Mouse (Mus musculus) NIH3T3 (cell line): ENCODE measurements around the gene Eif4b.

Experiments
- DNase-seq: peaks from one replicate; pipeline ENCODE4 v3.0.0-alpha.2; 2012; ENCODE audit warnings: low read depth

The Eif4b gene

GRCm38 (mm10) chr15:102101672-102102541, 28.3 kb downstream of the Eif4b start:
- DNase-seq = peak; percentile 65

GRCm38 (mm10) chr15:102102548-102103121, 29.1 kb downstream of the Eif4b start:
- DNase-seq = peak; percentile 62

DNA sequence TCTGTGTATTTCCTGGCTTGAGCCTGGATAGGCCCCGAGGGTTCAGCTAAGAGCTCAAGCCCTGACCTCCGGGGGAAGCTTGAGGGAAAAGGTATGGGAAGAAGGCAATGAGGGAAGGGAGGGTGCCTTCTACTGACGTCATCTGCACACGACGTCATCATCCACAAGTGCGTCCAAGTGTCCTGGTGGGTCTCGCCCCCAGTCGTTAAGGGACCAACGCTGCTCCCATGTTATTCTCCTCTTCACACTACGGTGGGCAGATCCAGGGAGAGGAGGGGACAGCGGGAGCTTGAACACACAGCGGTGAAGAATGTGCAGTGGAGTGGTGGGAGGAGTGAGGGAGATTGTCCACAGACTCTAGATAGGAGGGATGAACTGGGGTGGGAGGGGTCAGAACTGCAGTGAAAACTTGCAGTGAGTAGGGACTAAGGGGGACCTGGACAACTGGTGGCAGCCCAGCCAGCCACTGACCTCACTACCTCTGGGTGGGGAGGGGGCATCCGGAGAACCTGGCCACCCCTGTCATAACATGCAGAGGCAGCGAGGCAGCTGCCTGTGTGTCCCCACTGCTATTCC, 29.9 kb downstream of the Eif4b start:
- DNase-seq = peak; percentile 63

GRCm38 (mm10) chr15:102103947-102104555, 30.5 kb downstream of the Eif4b start:
- DNase-seq = peak; percentile 72

DNA sequence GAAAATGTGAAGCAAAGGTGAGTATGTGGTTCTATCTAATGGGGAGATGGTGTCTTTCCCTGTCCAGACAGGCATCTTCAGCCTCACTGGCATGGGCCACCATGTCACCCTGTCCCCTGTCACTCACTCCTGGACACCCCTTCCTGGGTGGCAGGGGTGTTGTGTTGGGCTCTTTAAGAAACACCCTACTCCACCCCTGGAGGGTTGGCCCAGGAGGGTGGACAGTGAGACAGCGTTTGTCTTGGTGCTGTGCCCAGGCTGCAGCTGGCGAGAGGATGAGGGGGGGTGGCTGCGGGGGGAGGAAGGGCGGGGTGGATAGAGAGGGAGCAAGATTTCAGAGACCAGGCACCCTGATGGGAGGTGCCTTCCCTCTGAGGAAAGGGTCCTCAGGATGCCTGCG, 31.8 kb downstream of the Eif4b start:
- peak; percentile 93 for DNase-seq

- no peak for DNase-seq
These were observed 32.5 kb downstream of the Eif4b start for GRCm38 (mm10) chr15:102105764-102106730.

DNA sequence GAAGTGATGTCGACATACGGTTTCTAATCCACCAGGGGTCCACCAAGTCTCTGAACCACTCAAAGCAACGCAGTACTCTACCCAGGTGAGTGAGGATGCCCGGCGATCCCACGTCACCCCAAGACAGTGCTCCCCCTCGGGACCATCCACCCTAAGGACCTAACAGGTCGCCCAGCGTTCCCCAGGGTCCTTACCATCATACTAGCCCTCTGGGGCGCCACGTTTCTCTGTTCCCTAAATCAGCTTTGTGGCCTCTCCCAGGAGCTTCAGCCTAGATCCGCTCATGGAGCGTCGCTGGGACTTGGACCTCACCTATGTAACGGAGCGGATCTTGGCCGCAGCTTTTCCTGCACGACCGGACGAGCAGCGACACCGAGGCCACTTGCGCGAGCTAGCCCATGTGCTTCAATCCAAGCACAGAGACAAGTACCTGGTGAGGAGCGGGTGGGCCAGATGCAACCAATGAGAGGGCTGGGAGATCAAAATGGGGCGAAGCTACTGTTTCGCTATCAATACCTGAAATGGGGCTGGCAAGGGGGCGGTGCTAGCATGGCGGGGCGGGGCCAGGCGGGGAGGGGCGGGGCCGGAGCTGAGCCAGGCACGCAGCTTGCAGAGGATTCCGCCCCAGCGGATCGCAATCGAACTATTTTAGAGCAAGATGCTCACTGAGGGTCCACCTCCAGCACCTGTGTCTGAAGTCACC, 33.3 kb downstream of the Eif4b start:
- DNase-seq = no peak

GRCm38 (mm10) chr15:102107689-102108573, 34.4 kb downstream of the Eif4b start:
- peak; percentile 89 for DNase-seq

GRCm38 (mm10) chr15:102108651-102109525, 35.3 kb downstream of the Eif4b start:
- peak; percentile 87 for DNase-seq

- no peak for DNase-seq
These were observed 36.7 kb downstream of the Eif4b start for GRCm38 (mm10) chr15:102110271-102110670.

- no peak for DNase-seq
These were observed 37.3 kb downstream of the Eif4b start for GRCm38 (mm10) chr15:102110701-102111494.

GRCm38 (mm10) chr15:102111495-102111829, 37.9 kb downstream of the Eif4b start:
- no peak for DNase-seq

DNA sequence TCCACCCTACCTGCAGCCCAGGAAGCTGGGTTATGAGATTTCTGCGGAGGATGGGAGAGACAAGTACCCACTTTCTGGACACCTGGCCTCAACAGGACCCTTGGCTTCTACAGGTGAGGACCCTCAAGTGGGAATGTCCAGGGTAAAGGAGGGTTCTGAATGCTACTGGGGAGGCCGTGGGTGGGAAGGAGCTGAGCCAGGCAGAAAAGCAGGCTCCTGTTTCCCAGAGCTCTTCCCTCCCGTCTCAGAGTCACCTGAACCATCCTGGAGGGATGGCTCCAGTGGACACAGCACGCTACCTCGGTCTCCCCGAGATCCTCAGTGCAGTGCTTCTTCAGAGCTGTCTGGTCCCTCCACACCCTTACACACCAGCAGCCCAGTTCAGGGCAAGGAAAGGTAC, 38.6 kb downstream of the Eif4b start:
- no peak for DNase-seq

DNA sequence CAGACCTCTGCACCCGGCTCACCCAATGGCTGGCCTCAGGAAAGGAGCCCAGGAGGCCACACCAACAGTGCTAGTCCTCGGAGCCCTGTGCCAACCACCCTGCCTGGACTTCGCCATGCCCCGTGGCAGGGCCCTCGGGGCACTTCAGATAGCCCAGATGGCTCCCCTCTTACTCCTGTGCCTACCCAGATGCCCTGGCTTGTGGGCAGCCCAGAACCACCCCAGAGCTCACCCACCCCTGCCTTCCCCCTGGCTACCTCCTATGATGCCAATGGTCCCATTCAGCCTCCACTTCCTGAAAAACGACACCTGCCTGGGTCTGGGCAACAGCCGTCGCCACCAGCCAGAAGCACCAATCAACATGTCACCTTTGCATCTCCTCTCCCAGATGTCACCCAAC, 39.3 kb downstream of the Eif4b start:
- no peak for DNase-seq

- no peak for DNase-seq
These were observed 40.1 kb downstream of the Eif4b start for GRCm38 (mm10) chr15:102113674-102114073.

GRCm38 (mm10) chr15:102114651-102115260, 41.2 kb downstream of the Eif4b start:
- no peak for DNase-seq

DNA sequence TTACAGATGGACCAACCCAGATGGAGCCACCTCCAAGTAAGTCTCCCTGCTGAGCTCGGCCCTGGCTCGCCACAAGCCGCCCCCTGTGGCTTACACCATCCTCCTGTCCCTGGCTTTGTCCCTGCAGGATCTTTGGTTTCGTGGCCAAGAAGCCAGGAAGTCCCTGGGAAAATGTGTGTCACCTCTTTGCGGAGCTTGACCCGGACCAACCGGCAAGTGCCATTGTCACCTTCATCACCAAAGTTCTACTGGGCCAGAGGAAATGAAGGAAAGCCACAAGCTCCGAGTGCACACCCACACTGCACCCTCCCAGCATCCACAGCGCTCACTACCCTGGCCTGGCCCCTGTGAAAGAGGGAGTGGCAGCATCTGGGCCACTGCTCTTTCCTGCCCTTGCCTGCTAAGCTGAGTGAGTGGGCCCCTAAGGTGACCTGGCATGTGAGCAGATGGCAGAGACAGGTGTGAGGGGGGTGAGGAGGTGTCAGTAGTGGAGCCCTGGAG, 42.2 kb downstream of the Eif4b start:
- DNase-seq = no peak
